Mouse (Mus musculus): ENCODE data around the gene Hist4h4. TPM values are rescaled to one million over a fixed set of nuclear protein-coding genes. Genes with fewer than 3 reads are reported as not detected.

The Hist4h4 gene
- total RNA-seq, 1 experiment from 2014 or later: 34.4 TPM

DNA sequence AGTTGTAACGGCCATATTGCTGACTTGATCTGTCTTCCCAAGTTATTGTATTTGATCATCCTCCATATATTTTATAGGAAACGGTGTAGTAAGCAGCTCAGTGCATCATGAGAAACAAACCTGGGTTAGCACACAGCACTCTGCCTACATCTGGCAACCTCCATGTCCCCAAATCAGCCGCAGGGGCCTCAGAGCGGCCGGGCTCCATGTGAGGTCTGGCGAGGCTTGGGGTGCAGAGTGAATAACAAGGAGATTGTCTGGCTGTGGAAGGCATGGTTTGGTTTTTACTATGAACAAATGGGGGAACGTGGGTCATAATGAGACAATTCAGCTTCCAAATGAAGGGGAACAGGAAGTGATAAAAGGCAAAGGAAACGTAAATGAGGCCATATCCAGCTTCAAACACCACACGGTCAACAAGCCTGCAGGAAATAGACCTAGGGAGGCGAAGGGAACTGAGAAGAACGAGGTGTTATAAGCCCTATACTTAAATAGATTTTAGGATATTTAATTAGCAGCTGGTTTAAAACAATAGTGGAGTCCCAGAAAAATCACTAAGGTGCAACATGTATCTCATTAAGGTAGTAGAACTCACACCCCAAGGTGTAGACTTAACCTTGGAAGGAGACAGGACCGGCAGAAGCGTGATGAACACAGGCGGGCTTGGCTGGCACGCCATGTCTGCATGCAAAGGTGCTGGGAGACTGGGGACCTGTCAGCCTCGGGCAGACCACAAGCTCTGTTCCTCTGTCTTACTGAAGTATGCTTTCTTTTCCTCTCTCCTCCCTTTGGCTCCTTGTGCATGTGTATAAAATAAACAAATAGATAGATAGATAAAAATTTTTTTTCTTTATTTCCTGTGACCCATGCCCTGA is 11.1 kb downstream of the Hist4h4 start:
- ATAC-seq (replicated peaks; ENCODE audit: low read depth, poor library complexity, severe bottlenecking): peak; percentile 56

DNA sequence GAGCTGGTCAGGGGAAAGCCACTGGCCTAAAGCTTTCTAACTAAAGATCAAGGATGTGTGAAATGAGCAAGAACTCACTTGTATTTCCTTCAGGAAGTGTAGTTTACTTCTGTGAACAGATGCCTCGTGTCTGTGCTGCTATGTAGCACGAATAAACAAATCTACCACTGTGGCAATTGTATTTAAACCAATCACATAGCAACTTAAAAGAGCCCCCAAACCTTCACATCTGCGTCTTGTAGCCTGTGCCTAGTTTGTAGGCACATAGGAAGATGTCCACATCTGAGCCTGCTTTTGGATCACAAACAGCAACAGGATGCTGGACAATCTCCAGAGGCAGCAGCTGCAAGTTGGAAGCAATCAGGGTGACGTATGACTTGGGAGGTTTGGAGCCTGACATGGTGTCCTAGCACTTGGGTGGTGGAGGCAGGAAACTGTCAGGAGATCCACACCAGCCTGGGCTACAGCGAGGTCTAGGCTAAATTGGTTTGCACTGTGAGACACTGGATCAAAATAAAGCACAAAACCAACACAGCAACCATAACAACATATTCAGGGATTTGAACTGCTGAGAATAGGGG is 14.7 kb downstream of the Hist4h4 start:
- ATAC-seq (replicated peaks; ENCODE audit: low read depth, poor library complexity, severe bottlenecking): no peak

DNA sequence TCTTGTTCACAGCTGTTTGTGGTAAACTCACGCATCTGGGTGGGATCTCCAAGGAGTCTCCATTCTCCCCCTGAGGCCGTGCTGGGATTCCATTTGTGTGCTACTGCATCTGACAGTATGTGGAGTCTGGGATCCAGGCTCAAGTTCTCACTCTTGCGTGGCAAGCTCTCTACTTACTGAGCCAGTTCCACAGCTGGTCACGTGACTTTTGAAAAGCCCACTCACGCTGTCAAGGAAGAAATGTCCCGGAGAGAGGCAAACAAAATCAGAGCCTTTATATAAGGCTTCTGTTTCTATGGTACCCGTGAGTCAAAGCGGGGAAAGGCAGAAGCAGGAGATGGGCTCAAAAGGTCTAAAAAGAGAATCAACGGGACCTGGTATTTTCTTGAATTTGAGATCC is 21.5 kb downstream of the Hist4h4 start:
- ATAC-seq (replicated peaks; ENCODE audit: low read depth, poor library complexity, severe bottlenecking): no peak

DNA sequence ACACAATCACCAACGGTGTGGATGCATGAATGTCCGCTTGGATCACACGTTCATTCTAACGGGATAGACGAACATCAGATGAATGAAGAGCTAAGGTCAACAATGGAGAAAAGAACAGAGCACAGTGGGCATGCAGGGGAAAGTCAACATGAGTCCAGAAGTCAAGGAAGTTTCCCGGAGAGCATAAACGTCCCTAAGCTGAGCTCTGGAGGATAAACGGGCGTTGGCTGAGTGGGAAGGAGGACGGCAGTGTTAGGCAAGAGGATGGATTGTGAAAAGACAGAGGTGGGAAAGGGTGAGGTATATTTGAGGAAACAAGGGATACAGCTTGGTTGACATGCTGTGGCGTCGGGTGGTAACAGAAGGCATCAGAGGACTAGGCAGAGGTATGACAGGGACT is 22.1 kb downstream of the Hist4h4 start:
- no peak for ATAC-seq (replicated peaks; ENCODE audit: low read depth, poor library complexity, severe bottlenecking)

DNA sequence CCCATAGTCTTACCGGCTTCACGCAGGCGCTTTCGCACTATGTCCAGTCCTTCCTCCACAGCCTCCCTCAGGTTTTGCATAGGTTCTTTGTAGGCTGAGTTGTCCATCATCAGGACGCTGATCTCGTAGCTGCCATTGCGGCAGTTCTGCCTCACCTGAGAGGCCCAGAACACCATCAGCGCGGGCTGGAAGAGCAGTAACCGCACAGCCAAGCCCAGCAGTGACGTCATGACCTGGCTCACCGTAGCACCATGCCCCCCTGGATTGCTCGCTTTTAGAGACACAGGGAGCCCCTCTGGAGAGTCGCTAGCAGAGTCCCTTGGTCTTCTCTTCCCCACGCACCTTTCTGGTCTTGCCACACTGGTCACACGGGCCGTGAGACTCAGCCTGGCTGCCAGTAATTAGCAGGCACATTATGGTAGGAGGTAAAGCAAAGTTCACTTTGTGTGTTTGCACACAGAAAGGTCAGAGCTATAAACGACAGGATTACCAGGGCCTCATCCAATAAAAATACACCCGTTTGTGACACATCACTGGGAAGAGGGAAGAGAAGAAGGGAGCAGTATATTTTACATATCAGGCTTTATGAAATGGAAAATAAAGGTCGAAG is 22.7 kb downstream of the Hist4h4 start, which contains the start of gene Gucy2c:
TSS of gene Gucy2c (minus strand) at position 389 of the 610 bp plus-strand sequence.
- ATAC-seq (replicated peaks; ENCODE audit: low read depth, poor library complexity, severe bottlenecking): no peak

DNA sequence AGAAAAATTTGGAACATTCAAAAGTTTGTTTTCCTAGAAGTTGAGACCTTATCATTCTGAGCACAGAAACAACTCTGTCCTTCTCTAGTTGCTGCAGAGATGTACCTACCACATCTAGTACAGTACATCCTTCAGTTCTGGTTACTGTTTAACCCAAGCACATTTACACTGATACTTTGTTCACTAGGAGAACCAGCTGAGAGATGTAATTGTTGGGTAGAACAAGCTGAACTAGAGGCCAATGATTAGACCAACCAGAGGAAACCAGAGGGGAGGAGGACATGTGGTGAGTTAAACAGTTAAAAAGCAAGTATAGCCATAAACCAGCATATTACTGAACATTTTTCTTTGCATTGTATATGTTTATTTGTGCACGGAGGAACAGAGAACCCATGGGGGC is 27.8 kb downstream of the Hist4h4 start:
- no peak for ATAC-seq (replicated peaks; ENCODE audit: low read depth, poor library complexity, severe bottlenecking)

DNA sequence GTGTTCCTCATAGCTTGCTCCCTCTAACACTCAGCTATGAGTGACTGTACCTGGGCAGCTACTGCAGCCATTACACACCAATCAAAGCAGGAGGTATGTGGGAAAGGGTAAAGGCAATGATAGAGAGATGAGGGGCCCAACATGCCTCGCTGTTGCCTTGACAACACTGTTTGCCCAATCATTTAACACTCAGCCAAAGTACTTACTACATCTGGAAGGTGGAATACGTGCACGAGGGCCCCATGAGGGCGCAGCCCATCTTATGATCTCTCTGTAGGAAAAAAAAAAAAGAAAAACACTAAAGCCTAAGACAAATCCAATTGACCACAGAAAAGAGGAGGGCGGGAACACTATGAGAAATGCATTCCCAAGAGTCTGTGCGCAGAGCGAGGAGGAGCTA is 34.4 kb downstream of the Hist4h4 start:
- no peak for ATAC-seq (replicated peaks; ENCODE audit: low read depth, poor library complexity, severe bottlenecking)

DNA sequence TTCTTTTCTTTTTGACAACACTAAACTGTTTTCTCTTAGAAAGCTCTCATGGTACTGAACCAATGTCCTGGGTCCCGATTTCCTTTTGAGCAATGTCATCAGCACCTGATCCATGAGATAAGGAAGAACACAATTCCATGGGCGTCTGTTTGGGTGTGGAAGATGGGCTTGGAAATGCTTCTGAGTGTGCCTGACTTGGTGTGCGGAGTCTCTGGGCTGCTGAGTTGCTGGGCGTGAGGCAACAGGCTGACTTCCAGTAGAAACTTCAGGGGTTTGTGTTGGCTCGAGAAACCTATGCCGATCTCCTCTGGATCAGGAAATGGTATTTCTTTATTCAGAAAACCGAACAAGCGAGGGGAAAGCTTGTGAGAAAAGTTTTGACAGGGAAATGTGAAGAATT is 35.1 kb downstream of the Hist4h4 start:
- no peak for ATAC-seq (replicated peaks; ENCODE audit: low read depth, poor library complexity, severe bottlenecking)

DNA sequence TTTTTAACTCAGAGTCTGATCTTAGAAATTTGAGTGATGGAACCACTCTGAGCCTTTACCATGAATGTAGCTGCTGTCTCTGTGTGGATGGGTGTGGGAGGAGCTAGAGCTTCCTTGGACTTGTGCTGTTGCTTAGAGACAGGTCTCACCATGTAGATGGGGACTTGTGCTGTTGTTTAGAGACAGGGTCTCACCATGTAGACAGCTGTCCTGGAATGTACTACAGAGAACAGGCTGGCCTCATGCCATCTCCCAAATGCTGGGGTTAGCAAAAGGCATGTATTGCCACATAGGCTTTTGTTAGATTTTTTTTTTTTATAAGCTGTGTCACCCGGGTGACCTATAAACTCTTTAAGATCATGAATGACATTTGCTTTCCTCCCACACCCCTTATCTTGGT is 40.3 kb downstream of the Hist4h4 start:
- ATAC-seq (replicated peaks; ENCODE audit: low read depth, poor library complexity, severe bottlenecking): no peak

Other genes with a start within 250 kb of the Hist4h4 start
- gene Plbd1, start 142.5 kb downstream of the Hist4h4 start, total RNA-seq (2017): 5.8 and 9.0 TPM in 2 replicates
- gene Gucy2c, start 22.6 kb downstream of the Hist4h4 start, total RNA-seq (2017): 0.37 TPM in 1 of 2 replicates, not detected in the other
- 36.6 and 48.8 TPM in 2 replicates for gene H2afj, start 3.8 kb upstream of the Hist4h4 start, total RNA-seq (2017)
- 1.5 and 3.2 TPM in 2 replicates for gene BC049715, start 23.2 kb upstream of the Hist4h4 start, total RNA-seq (2017)
- gene Wbp11, start 23.8 kb upstream of the Hist4h4 start, total RNA-seq (2017): 54.6 and 101 TPM in 2 replicates
- gene Smco3, start 31.0 kb upstream of the Hist4h4 start, total RNA-seq (2017): 0.82 TPM in 1 of 2 replicates, not detected in the other
- 11.3 and 14.2 TPM in 2 replicates for gene Art4, start 53.3 kb upstream of the Hist4h4 start, total RNA-seq (2017)
- gene Mgp, start 71.4 kb upstream of the Hist4h4 start, total RNA-seq (2017): not detected in 2 replicates
- 0.32 TPM in 1 of 2 replicates, not detected in the other for gene Erp27, start 117.8 kb upstream of the Hist4h4 start, total RNA-seq (2017)
- gene Pde6h, start 119.4 kb upstream of the Hist4h4 start, total RNA-seq (2017): 0.44 TPM in 1 of 2 replicates, not detected in the other
- 551 and 575 TPM in 2 replicates for gene Arhgdib, start 137.5 kb upstream of the Hist4h4 start, total RNA-seq (2017)